Mouse (Mus musculus) spleen, postnatal 14 days (tissue): ENCODE data around the gene Slmap.
"Not testable (repeated sequence)": the region's sequence is repeated elsewhere in the genome, so short reads cannot be mapped to it uniquely, and the experiment has no call there.

Source experiments
- DNase-seq, 2 experiments: peaks; one replicate each; pipeline ENCODE4 v3.0.0; 2021 to 2022; ENCODE audit warnings: low spot score in 2 of 2

Slmap gene

DNA sequence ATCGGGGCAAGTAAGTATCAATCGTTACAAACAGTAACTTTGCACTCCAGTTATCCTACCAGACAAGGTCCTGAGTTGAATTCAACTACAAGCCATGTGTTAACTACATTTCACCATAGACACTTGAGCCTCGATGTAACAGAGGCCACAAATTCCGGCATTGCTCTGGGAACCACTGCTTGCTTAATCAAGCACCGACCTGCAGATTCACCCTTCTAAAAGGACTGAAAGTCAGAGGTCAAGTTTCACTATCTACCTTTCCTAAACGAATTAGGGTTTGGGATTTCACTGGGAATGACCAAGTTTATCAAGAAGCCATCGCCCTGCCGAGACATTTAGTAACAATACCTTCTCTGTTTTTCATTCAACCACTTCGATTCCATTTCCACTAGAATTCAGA, 2.0 kb downstream of the Slmap start:
- DNase-seq, result no peak

DNA sequence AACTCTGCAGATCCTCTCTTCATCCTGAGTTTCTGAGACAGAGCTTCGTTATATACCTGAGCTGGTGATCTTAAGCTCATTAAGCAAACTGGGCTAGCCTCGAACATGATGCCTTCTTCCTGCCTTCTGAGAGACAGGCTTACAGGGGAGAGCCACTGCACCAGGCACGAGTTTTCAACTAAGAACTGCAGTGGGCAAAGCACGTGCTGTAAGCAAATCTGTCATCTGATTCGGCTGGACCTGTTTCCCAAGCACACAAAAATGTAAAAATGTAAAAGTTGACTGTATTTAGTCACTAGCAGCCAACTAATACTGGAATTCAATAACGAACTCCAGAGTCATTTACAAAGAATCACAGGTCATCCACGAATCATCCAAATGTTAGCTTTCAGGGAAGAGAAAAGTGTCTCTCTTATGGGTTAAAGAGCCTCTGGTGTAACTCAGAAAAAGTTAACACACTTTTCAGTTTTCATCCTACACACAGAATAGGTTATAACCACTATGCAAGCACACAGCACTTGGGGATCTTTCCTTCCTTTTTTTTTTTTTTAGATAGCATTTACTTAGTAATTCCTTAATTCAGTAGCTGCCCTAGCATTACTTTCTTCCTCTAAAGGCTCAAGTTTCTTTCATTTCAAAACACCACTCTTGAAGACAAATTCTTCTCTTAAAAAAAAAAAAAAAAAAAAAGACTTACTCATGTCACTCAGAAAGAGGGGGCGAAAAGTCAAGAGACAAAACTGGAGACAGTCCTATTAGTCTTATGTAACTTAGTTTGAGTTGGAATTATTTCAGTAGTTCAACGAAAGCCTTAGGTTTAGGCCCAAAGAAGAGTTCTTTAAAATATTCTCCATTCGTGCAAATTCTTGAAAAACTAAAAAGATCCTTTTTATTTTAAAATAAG, 3.1 kb downstream of the Slmap start:
- no peak for DNase-seq

DNA sequence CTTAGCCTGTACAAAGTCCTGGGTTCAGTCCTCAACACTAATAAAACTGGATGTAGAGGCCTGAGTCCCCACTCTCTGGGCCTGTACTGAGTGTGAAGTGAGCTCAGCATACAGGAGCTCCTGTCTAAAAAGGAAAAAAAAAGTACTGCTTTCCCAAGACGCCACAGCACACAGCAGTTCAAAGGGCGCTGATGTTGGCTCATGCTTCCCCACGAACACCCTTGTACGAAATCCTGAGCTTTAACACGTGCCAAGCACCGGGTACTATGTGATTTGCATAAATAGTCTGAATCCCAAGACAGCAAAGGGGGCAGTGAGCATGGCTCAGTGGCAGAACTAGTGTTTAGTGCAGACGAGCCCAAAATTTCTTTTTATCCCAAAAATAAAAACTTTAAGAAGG, 4.4 kb downstream of the Slmap start:
- DNase-seq, result no peak

DNA sequence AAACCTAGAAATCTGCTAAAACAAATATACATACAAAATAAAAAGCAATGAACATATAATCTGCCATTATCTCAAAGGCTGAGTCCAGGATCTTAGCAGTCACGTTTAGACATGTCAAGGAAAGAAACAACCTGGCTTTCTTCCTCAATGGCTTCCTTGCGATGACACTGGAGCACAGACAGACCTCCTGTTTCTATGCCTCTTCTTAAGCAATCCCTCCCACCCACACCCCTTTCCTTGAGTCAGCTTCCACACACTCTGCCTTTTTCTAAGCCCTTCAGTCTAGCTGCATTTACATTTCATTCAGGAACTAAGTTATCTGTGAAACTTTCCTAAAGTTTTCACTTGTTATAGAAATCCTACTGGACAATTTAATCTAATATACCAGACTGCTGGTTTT, 6.4 kb downstream of the Slmap start:
- no peak for DNase-seq

DNA sequence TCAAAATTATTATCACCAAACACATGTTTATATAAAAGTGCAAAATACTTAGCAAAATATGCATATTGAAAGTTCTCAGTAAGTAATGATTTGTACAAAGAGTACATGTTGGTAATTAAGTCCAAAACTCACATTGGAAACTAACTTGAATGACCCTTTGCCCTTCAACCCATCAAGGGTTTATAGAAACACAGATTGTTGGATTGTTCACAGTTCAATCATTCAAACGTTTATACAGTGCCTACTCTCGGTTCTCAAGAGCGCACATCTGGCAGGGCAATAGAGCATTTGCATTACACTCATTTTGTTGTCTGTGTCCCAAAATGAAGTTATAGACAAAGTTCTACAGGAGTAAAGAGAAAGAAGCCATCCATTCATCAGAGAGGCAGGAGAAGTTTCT, 8.8 kb downstream of the Slmap start:
- no peak for DNase-seq

DNA sequence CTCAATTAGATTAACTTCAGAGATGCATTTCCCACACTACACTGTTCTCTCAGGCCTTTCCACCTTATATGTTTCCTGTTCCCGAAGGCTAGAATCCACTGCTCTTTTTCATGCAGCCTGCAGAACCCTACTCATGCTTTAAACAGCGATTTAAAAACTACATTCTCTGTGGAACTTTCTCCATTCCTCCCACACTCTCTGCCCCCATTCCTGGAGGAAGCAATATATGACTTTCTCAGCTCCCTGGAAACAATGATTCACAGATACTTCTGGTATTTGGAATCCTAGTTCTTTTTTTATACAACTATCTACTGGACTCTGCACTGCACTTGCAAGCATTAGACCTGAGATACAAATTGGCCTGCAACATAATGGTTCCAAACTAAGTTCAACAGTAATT, 11.6 kb downstream of the Slmap start:
- DNase-seq, result no peak

DNA sequence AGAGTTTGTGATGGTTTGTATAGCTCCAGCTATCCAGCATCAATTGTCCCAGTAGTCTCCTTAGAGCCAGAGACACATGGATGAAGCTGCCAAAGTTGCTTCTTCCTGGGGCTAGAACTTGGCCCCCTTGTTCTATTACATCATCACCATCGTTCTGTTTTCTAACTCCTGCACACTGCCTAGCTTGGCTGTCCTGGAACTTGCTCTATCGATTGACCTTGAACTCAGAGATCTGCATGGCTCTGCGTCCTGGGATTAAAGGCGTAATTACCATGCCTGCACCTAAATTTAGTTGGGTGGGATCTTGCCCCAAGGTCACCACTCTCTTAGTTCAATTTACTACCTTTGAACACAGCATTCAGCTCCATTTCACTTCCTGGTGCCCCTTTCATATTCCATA, 14.9 kb downstream of the Slmap start:
- no peak for DNase-seq

DNA sequence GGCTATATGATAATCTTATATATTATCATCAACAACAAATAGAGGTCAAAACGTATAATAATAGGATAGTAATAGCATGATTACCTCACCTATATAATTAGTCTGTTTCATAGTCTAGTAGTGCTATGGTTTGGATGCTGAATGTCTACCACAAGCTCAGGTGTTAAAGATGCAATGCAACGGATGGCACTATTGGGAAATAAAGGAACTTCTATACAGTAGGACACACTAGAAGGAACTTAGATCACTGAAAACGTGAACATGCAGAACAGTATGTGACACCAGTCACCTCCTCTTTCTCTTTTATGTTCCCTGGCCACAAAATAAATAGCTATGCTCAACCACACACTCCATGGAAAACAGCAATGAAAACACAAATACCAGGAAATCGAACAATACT, 16.9 kb downstream of the Slmap start:
- no peak for DNase-seq

DNA sequence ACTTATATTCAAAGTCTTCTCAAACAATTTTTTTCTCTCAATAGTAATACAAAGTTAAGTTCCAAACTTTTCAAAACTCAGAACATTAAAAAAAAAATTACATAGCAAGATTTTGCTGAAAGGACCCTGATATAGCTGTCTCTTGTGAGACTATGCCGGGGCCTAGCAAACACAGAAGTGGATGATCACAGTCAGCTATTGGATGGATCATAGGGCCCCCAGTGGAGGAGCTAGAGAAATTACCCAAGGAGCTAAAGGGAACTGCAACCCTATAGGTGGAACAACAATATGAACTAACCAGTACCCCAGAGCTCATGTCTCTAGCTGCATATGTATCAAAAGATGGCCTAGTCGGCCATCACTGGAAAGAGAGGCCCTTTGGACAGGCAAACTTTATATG, 18.5 kb downstream of the Slmap start:
- not testable (repeated sequence) for DNase-seq

DNA sequence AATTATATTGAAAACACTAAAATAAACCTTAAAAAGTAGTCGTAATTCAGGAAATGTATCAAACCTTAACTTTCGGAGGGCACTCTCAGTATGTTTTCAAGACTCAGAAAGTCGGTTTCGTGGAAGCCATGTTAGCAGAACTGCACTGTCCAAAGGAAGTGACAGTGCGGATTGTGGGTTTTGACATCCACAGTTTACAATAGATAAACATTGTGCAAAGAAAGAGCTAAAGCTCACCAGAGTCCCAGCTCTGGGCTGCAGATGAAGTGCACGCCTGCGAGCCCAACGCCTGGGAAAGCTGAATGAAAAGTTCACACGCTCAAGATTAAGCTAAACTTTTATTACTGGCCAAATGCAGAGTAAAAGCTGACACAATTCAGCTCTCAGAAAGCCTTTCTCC, 18.9 kb downstream of the Slmap start:
- no peak for DNase-seq

DNA sequence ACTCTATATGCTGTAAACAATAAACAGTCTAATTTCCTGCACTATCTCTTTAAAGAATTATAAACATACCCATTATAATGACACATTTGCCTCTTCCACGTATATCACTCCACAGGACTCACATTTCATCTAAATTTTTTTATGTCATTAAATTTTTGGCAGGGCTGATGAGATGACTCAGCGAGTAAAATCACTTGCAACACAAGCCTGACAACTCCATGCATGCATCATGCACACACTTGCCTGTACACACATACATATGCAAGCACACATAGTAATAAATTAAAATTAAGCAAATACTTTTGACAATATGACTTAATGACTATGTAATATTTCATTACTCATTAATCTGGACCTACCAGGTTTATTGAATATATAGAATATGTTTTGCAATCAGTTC, 24.2 kb downstream of the Slmap start:
- DNase-seq, result no peak

DNA sequence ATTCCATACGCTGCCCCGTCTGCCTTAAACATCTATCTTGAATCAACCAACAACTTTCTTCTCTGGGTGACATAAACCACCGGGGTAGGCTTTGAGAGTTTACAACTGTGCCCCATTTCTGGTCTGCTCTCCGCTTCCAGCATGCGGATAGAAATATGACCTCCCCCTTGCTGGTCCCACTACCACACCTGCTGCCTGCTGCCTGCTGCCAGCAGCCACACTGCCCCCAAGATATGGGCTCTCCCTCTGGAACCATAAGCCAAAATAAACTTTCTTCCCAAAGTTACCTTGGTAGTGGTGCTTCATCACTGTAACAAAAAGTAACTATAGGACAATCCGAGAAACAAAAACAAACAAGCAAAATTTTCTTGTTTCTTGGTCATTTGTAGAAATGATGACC, 26.6 kb downstream of the Slmap start:
- no peak for DNase-seq

DNA sequence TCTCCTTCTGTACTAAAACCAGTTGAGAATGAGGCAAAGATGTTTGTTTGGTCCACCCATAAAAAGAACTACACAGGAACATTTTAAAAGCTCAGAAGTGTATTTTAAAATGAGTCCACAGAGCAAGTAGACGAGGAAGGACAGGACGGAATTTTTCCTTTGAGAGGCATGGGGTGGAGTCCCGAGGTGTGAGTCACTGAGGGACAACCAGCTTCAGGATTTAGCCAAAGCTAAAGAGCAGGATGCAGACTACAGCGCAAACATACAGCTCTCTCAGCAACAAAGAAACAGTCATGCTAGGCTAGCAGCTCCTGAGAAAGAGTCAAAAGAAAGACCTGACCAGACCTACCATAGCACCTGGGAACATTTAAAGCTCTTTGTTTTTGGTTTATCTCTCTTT, 27.4 kb downstream of the Slmap start:
- no peak for DNase-seq

DNA sequence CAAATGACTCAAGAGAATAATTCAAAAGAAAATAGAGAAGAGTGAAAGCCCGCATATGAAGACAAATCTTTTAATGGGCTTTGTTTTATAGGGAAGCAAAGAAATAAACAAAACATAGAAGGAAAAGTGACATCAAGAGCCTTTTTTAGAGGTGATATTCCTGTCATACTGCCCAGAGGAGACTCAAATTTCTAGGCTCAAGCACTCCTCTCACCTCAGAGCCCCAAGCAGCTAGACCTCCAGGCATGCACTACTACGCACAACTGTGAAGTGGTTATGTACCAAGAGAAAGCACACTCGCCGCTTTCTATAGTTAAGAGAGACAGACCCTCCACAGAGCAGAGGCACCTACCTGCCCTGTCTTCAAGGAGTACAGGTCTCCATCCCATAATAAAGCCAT, 30.2 kb downstream of the Slmap start:
- no peak for DNase-seq

DNA sequence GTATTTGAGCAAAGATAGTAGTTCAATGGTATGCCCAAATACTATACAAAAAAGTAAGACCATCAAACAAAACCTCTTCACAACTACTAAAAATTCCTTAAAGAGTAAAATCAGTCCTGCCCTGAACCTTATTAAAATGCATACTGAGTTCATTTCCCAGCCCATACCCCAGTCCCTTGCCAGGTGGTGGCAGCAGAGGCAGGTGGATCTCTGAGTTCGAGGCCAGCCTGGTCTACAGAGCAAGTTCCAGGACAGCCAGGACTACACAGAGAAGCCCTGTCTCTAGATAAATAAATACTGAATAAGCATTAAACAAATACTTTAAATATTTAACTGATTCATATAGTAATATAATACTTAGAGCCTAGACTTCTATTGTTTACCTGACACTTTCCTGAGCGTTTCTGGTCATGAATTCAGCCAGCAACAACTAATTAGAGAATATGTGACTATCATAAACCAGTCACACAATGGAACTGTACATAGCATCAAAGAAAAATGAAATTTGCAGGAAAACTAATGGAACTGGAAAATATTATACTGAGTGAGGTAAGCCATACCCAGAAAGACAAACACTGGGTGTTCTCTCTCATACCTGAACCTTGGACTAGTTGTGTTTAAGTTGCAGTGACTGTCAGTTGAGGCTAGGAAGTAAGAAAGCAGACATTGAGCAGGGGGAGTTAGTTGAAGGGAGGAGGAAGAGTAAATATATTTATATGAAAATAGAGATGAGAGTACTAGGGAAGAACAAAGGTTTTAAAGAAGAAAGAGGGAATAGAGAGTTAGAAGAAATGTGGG, 34.4 kb downstream of the Slmap start:
- no peak for DNase-seq

DNA sequence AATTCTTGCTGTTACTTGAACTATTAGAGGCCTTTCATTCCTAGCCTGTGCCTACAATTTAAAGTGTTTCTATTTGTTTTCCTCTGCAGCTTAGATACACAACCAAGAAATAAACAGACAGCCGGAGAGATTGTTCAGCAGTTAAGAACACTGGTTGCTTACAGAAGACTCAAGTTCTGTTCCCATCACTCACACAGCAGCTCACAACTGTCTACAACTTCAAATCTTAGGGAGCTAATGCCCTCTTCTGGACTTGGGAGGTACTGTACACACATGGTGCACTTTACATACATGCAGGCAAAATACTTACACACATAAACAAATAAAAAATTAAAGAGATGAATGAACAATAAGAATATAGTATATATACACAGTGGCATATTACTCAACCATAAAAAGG, 39.7 kb downstream of the Slmap start:
- DNase-seq, result no peak

DNA sequence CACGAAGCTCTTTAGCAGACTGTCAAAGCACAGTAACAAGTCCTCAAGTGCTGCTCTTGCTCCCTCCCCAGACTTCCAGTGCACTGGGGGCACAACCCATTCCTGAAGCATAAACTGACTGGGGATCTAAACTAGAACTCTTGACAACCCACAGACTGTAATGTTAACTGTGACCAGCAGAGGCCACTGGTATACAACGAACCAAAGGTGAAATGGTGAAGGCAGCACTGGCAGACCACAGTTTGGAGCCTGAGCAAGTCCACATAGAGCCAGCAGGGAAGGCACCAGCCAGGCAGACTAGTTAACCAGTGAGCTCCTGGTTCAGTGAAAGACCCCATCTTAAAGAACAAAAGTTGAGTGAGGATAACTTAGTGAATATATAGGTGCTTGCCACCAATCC, 43.6 kb downstream of the Slmap start:
- DNase-seq, result peak; percentile 28 to 67

DNA sequence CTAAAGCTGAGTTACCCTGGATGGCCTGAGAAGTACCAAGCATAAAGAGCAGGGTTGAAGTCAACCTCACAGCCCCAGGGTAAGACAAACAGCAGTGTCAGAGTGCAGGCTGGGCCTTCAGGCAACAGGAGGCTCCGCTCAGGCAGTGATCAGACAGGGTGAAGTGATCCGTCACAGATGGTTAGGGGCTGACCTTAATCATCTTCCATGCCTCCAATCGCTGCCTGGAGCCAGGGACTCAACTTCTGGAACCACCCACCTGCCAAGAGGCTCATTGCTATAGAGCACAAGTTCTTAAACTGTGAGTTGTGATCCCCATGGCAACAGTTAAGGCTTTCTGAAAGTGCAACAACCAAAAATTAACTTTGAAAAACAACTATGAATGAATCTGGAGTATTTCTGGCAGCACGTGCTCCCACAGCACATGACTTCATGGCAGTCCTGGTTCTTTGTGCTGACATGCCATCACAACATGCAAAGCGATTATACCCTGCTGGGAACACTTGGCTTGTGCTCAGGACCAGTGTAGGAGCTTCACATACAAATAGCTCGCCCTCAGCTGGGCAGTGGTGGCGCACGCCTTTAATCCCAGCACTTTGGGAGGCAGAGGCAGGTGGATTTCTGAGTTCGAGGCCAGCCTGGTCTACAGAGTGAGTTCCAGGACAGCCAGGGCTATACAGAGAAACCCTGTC, 46.3 kb downstream of the Slmap start:
- no peak for DNase-seq

DNA sequence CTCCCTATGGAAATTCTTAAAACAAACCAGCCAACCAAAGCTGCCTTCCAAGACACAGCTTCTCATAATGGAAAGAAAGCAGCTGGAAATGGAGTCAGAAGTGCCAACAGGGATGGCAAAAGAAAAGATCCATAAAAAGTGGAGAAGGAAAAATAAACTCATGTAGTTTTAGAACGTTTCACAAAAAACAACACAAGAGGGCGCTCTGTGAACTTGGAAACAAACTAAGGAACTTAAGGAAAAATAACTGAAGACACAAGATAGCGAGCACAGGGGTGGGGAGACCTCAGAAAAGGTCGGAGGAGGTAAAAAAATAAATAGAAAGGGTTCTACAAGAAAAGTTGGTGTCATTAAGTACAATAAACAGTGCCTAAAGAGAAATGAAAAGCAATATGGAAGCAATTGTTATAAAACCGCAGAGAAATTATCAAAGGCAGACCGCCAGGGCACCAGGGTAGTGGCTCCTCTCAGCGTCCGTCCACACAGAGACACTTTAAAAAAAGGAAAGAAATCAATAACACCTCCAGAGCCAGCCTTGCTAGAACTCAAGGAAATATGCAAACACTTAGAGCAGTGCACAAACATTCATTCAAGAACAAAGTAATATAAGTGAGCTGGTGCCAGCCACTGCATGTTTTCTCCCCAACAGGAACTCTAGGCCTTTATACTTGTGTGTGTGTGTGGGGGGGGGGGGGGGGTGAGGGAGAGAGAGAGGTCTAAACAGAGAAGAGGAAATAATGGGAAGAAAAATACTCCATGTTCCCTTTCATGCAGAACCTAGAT, 48.1 kb downstream of the Slmap start:
- DNase-seq, result no peak

DNA sequence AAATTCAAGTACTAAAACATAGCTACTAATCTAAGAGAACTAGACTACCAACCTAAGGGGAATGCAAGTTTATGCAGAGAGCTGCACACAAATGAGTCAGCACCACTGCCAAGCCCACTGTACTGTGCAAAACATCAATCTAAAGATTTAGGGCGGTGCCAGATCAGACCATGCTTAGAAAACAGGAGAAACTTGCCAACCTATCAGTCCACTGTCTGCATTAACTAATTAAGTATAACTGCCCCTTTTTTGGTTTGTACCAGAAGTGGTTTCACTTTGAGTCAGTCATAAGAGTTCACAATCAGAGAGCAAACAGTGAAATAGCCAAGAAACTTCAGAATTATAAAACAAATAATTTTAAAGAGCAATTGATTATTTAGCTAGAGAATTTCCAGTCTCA, 53.3 kb downstream of the Slmap start:
- no peak for DNase-seq

DNA sequence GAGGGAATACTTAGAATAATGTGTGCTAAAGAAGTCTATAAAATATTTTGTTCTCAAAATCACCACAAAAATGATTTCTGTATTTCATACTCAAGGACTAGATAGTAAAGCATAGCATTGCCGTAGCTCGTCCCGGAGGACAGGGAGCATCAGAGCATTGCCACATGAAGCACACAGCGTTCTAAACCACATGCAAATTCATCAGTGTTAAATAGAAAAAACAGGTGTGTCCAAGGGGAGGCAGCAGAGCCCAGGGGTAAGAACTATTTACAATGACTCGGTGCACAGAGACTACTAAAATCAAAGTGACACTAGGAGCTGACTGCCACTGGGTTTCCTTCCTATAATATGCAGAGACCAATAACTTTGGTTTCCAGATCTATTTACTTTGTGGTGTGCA, 57.0 kb downstream of the Slmap start:
- DNase-seq, result no peak

DNA sequence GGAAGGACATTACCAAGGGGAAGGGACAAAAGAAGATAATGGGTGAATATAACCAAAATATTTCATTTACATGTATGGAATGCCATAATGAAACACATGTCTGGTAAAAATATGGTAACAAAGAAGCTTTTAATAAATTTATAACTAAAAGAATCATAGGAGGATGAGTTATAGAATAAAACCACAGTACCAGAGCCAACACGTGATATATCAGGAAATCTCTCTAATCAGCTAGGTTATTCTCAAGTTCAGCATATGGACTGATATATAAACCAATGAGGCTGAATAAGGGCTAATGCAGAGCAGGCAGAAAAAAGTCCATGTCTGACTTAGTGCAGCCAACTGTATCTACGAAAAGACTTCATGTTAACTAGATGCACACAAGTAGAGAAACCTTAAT, 58.3 kb downstream of the Slmap start:
- DNase-seq, result no peak
